Mouse (Mus musculus) G1E (cell line): ENCODE measurements around the gene Lipm. TPM values are rescaled to one million over a fixed set of nuclear protein-coding genes. Genes with fewer than 3 reads are reported as not detected.

ENCODE experiments used
- ATAC-seq: 2 replicates; pipeline ENCODE4 v1.8.0; 2016; ENCODE audit warnings: mild to moderate bottlenecking; ENCODE audit not compliant: insufficient number of reproducible peaks, poor library complexity, low FRiP score, severe bottlenecking; ENCODE audit errors: extremely low read depth
- DNase-seq: peaks from one replicate; pipeline ENCODE4 v3.0.0; 2012; ENCODE audit warnings: low spot score
- H3K27me3 ChIP-seq: 2 replicates; pipeline ENCODE4 v1.6.1; 2012; ENCODE audit warnings: mild to moderate bottlenecking, low read length, inconsistent platforms; ENCODE audit not compliant: insufficient read depth
- H3K36me3 ChIP-seq: replicated peaks from 2 replicates; pipeline ENCODE3; 2012; ENCODE audit warnings: mild to moderate bottlenecking, inconsistent platforms
- H3K4me1 ChIP-seq: 2 replicates; pipeline ENCODE4 v1.6.1; 2012; ENCODE audit warnings: low read depth, low read length, inconsistent platforms, mixed read lengths; ENCODE audit not compliant: insufficient read depth
- H3K4me3 ChIP-seq: 2 replicates; pipeline ENCODE4 v1.5.1; 2012; ENCODE audit warnings: low read depth, mild to moderate bottlenecking, inconsistent platforms, low read length, moderate library complexity, mixed read lengths
- H3K9me3 ChIP-seq: replicated peaks from 2 replicates; pipeline ENCODE4 v1.6.1; 2012; ENCODE audit warnings: inconsistent platforms
- CTCF ChIP-seq: IDR thresholded peaks from 2 replicates; pipeline ENCODE4 v1.5.1; 2012; ENCODE audit warnings: low read depth, low read length, inconsistent platforms, mixed read lengths
- GATA1 ChIP-seq: IDR thresholded peaks from 2 replicates; pipeline ENCODE4 v1.6.1; 2012; ENCODE audit warnings: borderline replicate concordance, low read length, inconsistent platforms, mixed read lengths
- GATA2 ChIP-seq: IDR thresholded peaks from 2 replicates; pipeline ENCODE4 v1.6.1; 2012; ENCODE audit warnings: low read depth, low read length, inconsistent platforms, borderline replicate concordance
- POLR2AphosphoS5 ChIP-seq: IDR thresholded peaks from 2 replicates; pipeline ENCODE4 v1.6.1; 2012; ENCODE audit warnings: low read depth, low read length, inconsistent platforms; ENCODE audit not compliant: insufficient replicate concordance
- TAL1 ChIP-seq: conservative IDR thresholded peaks from 2 replicates; pipeline ENCODE4 v1.6.1; 2012; ENCODE audit warnings: low read depth, low read length, inconsistent platforms, mixed read lengths
- polyA plus RNA-seq: library from polyadenylated mRNA; stranded (reverse); fragments of >175 nt; gene quantifications from 2 replicates; pipeline ENCODE4 v1.2.3, GENCODE M21; 2012
- total RNA-seq, 2 experiments: library from RNA; stranded (forward) in 1 of 2; stranded (reverse) in 1 of 2; fragments of 200-1000 nt in 1 of 2; fragments of >200 nt in 1 of 2; fragmentation: Nextera tagmentation in 1 of 2; gene quantifications; 2 replicates each; pipeline ENCODE4 v1.2.3; 2014 to 2017

The Lipm gene
- total and polyA plus RNA-seq, 3 experiments: not detected

DNA sequence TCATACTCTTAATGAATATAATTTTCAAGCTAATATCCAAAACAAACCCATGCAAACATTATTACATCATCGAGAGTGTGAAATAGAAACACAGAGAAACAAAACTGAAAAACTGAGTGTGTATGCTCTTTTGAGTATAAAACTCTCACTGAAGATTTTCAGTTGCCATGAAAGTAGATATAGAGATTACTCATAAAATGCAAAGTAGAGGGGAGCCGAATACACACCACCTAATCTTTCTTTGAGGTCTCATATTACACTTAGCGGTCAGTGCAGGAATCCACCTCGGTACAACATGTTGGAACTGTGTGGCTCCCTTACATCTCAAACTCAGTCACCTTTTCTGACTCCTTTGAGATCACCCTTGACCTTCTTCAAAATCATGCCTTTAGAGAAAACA lies 18.9 kb downstream of the Lipm start:
- H3K27me3 ChIP-seq: no peaks in the 10 kb centered on the region
- no peak overlapping the region for H3K4me3 ChIP-seq
- H3K36me3 ChIP-seq: no peaks in the 10 kb centered on the region
- DNase-seq (no peak), ATAC-seq (no peak)
- TF ChIP-seq POLR2AphosphoS5 (no peak), TAL1 (no peak), GATA1 (no peak), GATA2 (no peak), CTCF (no peak)
- H3K9me3 ChIP-seq: no peaks in the 10 kb centered on the region
- no peaks in the 10 kb centered on the region for H3K4me1 ChIP-seq

DNA sequence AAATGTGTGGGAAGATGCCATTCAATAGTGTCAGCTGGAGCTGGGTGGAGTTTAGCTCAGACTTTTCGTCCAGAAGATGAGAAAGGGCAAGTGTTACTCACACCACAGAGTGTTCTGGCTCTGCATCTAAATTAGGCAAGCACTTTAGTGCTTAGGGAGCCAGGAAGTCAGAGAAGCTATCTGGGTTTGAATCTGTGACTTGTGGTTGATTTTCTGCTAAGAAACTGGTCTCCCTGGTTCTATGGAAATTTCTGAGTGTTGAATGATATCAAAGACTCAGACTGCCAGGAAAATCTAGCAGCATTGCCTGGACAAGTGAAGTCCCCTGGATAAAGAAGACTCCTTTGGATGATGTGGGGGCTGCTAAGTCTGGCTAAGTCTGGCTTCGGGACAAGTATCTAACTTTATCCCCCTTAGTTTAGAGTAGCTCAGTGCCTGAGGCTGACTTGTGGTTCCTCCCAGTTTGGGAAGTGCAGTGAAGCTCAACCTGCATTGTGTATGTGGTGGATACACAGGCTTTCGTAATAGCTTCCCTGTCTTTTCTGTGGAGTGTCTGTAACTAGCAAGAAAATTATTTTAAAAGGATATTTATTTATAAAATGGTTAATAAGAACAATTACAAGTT lies 19.5 kb downstream of the Lipm start:
- DNase-seq (no peak), ATAC-seq (no peak)
- Histone ChIP-seq H3K4me3 (no peak overlapping the region), H3K27me3 (no peaks in the 10 kb centered on the region), H3K9me3 (no peaks in the 10 kb centered on the region), H3K4me1 (no peaks in the 10 kb centered on the region), H3K36me3 (no peaks in the 10 kb centered on the region)
- TF ChIP-seq TAL1: no peak
- no peak for TF ChIP-seq GATA1
- no peak for TF ChIP-seq POLR2AphosphoS5
- TF ChIP-seq CTCF: no peak

DNA sequence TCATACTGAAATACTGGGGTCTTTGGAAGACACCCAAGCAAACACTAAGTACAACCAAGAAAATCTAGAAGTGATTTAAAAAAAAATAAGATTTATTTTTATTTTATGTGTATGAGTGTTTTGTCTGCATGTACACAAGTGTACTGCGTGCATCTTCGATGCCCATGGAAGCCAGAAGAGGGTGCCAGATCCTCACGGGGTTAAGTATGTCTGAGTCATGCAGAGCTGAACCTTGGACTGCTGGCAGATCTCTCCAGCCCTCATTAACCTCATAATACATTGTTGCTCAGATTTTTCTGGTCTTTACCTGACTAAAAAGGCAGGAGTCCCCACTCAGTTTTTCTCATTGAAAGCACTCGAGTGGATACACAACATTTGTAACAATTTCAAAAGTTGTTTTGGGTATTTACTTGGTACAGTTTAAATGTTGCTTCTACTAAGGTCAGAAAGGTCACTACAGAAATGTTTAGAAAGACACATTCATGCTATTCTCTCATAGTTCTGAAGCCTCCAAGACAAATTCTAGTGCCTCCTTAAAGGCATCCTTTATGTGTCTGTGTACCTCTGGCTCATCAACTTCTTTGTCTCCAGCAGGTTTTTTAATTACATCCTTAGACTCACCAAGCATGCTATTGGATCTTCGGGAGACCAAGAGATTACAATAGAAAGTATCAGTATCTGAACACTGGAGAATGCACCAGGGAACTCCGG lies 38.1 kb downstream of the Lipm start:
- Histone ChIP-seq H3K9me3 (no peaks in the 10 kb centered on the region), H3K27me3 (no peaks in the 10 kb centered on the region), H3K36me3 (no peaks in the 10 kb centered on the region), H3K4me1 (no peaks in the 10 kb centered on the region), H3K4me3 (no peak overlapping the region)
- TF ChIP-seq CTCF (no peak), TAL1 (no peak)
- DNase-seq (no peak), ATAC-seq (no peak)

DNA sequence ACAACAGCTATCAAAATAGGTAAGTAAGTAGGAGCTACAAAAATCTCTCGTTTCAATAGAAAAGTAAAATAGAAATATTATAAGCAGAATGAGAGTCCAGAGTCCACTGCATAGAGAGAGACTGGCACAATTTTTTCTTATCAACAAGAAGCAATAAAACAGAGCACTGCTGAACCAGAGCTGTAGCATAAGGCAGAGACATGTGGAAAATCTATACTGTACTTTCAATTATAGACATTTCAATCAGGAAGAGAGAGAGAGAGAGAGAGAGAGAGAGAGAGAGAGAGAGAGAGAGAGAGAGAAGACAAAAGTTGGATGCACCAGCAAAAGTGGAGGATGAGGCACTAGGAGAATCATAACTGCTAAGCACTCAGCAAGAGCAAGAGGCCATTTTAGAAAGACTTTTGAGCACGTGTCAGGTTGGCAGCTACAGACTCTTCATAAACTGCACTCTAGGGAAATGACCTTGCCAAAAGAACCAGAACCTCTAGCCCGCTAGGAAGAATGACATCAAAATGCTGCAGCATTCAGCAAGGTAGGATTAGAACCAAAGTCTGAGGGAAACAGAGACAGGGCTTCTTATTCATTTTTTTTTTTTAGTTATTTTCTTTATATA lies 38.8 kb downstream of the Lipm start:
- no peak for TF ChIP-seq TAL1
- no peak for TF ChIP-seq CTCF
- no peak for TF ChIP-seq POLR2AphosphoS5
- TF ChIP-seq GATA1: no peak
- TF ChIP-seq GATA2: no peak
- Histone ChIP-seq H3K9me3 (no peaks in the 10 kb centered on the region), H3K4me1 (no peaks in the 10 kb centered on the region), H3K4me3 (no peak overlapping the region), H3K36me3 (no peaks in the 10 kb centered on the region), H3K27me3 (no peaks in the 10 kb centered on the region)
- no peak for DNase-seq
- no peak for ATAC-seq

DNA sequence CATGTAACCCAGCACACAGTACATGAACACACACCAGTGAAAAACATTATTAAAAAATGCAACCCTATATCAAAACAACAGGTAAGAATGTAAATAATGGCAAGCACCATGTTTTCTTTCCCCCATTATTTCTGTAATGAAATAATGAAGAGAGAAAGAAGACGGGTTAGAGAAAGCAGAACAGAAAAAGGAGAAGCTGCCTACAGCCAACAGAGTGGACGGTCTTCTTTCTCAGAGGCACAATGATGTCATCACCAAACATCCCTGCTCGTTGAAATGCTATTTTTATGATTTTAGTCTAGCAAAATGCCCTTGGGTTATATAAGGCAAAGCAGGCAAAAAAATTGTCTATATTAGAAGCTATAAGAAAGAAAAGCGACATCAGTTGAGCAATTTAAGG lies 47.7 kb downstream of the Lipm start:
- Histone ChIP-seq H3K4me3 (no peak overlapping the region), H3K36me3 (no peaks in the 10 kb centered on the region), H3K27me3 (no peaks in the 10 kb centered on the region), H3K9me3 (no peaks in the 10 kb centered on the region), H3K4me1 (no peaks in the 10 kb centered on the region)
- no peak for DNase-seq
- ATAC-seq: no peak
- TF ChIP-seq TAL1 (no peak), CTCF (no peak), POLR2AphosphoS5 (no peak), GATA1 (no peak), GATA2 (no peak)

DNA sequence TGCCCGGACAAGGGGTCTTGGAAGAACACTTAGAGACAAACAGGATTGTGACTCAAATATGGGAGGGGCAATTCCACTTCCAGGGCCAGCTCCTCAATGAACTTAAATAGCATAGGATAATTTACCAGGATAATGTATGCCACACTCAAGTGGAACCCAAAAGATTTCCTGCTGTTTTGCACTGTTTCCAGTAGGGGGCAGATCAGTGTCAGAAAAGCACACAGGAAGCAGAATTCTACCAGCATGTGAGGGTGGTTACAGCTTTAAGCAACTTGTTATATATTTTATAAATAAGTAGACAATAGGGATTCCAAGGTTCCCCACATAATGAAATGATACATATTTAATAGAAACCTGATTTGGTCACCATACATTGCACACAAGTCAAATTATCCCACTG lies 51.2 kb downstream of the Lipm start:
- no peak for ATAC-seq

More for the DNA sequence above, 51.2 kb downstream of the Lipm start:
- no peak for TF ChIP-seq TAL1
- no peak for TF ChIP-seq GATA2
- TF ChIP-seq CTCF: no peak
- TF ChIP-seq GATA1: no peak
- TF ChIP-seq POLR2AphosphoS5: no peak
- no peak overlapping the region for H3K4me3 ChIP-seq
- no peaks in the 10 kb centered on the region for H3K4me1 ChIP-seq
- no peaks in the 10 kb centered on the region for H3K9me3 ChIP-seq
- no peaks in the 10 kb centered on the region for H3K27me3 ChIP-seq
- H3K36me3 ChIP-seq: no peaks in the 10 kb centered on the region
- DNase-seq: no peak
